In genomic region chr7:132169419-132170169, GRCm38 (mm10) we compare ENCODE assay signal across 14 mouse cellular contexts. TPM values are rescaled to one million over a fixed set of nuclear protein-coding genes. Genes with fewer than 3 reads are reported as not detected.
A peak's percentile ranks its signal among the peaks of the same experiment; 100 is the strongest.
DNase-seq lines count a peak whose midpoint lies in the region; ATAC-seq lines count a peak whose summit lies in the region.
"Had no signal": no experiment of that assay in that cellular context is flagged by ENCODE, and none has a peak within 500 bp of the region (broad histone marks: within the 10 kb centered on the region; RNA-seq: fewer than 3 reads in every experiment).

No protein-coding gene starts in this region.

- WGBS in midbrain, embryonic 11.5 days, result 60% methylated on average over 7 of the region's 7 CpGs
- 71% methylated on average over 7 of the region's 7 CpGs for WGBS in midbrain, embryonic 10.5 days
- 35% methylated on average over 7 of the region's 7 CpGs for WGBS in embryonic facial prominence, embryonic 14.5 days
- WGBS in midbrain, embryonic 16.5 days, result 35% methylated on average over 7 of the region's 7 CpGs

- intact Hi-C loops in heart, postnatal 10 days (cut with DNase I), result no loop called here

- no peaks in the 10 kb centered on the region for H3K36me3 ChIP-seq in midbrain, embryonic 11.5 days (ENCODE audit: control insufficient read depth, insufficient read depth, low read length)
- no peaks in the 10 kb centered on the region for H3K36me3 ChIP-seq in midbrain, embryonic 10.5 days
- no peaks in the 10 kb centered on the region for H3K36me3 ChIP-seq in embryonic facial prominence, embryonic 14.5 days (ENCODE audit: control insufficient read depth, insufficient read depth, low read length)
- H3K36me3 ChIP-seq in midbrain, embryonic 16.5 days (ENCODE audit: control insufficient read depth, insufficient read depth, low read length), result no peaks in the 10 kb centered on the region

- DNase-seq in heart, adult 11 months, result peak; percentile 86
- DNase-seq in heart, postnatal 10 days, result no peak
- no peak for DNase-seq in midbrain, embryonic 11.5 days (ENCODE audit: low spot score, missing footprints)
- DNase-seq in midbrain, embryonic 10.5 days (ENCODE audit: low spot score), result no peak
- peak; percentile 69 for DNase-seq in embryonic facial prominence, embryonic 14.5 days (ENCODE audit: low spot score)
- no peak for DNase-seq in ovary, postnatal 14 days (ENCODE audit: low spot score)
- no peak for DNase-seq in cerebellum, postnatal 25 days
- DNase-seq: adrenal gland, postnatal 10 days; gastrocnemius, postnatal 25 days; kidney, adult 11 months; lung, postnatal 4 days; thymus, adult 18-20 months had no signal

- no peak overlapping the region for H3K9ac ChIP-seq in midbrain, embryonic 11.5 days (ENCODE audit: low read length)
- H3K9ac ChIP-seq in embryonic facial prominence, embryonic 14.5 days (ENCODE audit: low read depth, low read length), result no peak overlapping the region
- no peak overlapping the region for H3K9ac ChIP-seq in midbrain, embryonic 16.5 days (ENCODE audit: low read depth, low read length)

- H3K27ac ChIP-seq in midbrain, embryonic 11.5 days (ENCODE audit: low read depth, low read length), result no peak overlapping the region
- no peak overlapping the region; the same call in 1 of the 2 replicates for H3K27ac ChIP-seq in midbrain, embryonic 10.5 days (replicated peaks)
- no peak overlapping the region for H3K27ac ChIP-seq in embryonic facial prominence, embryonic 14.5 days (replicated peaks; ENCODE audit: low read depth, low read length)
- no peak overlapping the region for H3K27ac ChIP-seq in midbrain, embryonic 16.5 days (ENCODE audit: low read length)

- ATAC-seq in midbrain, embryonic 11.5 days (ENCODE audit: low FRiP score), result peak; percentile 35; the same call in 1 of the 2 replicates
- peak; percentile 42 for ATAC-seq in embryonic facial prominence, embryonic 14.5 days (ENCODE audit: low read depth)
- peak; percentile 57 for ATAC-seq in midbrain, embryonic 16.5 days

- no peaks in the 10 kb centered on the region for H3K27me3 ChIP-seq in midbrain, embryonic 11.5 days (ENCODE audit: control insufficient read depth, insufficient read depth, low read length)
- H3K27me3 ChIP-seq in midbrain, embryonic 10.5 days (ENCODE audit: low read depth, poor library complexity, severe bottlenecking), result no peaks in the 10 kb centered on the region
- no peaks in the 10 kb centered on the region for H3K27me3 ChIP-seq in embryonic facial prominence, embryonic 14.5 days (replicated peaks; ENCODE audit: control insufficient read depth, insufficient read depth, low read length)
- no peaks in the 10 kb centered on the region for H3K27me3 ChIP-seq in midbrain, embryonic 16.5 days (ENCODE audit: control insufficient read depth, insufficient read depth, low read depth, low read length)

- H3K9me3 ChIP-seq in midbrain, embryonic 11.5 days (ENCODE audit: control insufficient read depth, low read length), result no peaks in the 10 kb centered on the region
- H3K9me3 ChIP-seq in midbrain, embryonic 10.5 days (replicated peaks), result no peaks in the 10 kb centered on the region
- H3K9me3 ChIP-seq in embryonic facial prominence, embryonic 14.5 days (ENCODE audit: control insufficient read depth, low read length), result peaks cover 5% of the 10 kb centered on the region
- no peaks in the 10 kb centered on the region for H3K9me3 ChIP-seq in midbrain, embryonic 16.5 days (replicated peaks; ENCODE audit: control insufficient read depth, low read length, poor library complexity, severe bottlenecking)

- H3K4me1 ChIP-seq in midbrain, embryonic 11.5 days (ENCODE audit: control insufficient read depth, insufficient read depth, low read length), result no peaks in the 10 kb centered on the region; the same call in 1 of the 2 replicates
- H3K4me1 ChIP-seq in midbrain, embryonic 10.5 days, result peaks cover 13% of the 10 kb centered on the region; the same call in 1 of the 2 replicates
- H3K4me1 ChIP-seq in embryonic facial prominence, embryonic 14.5 days (ENCODE audit: control insufficient read depth, insufficient read depth, low read length), result no peaks in the 10 kb centered on the region
- H3K4me1 ChIP-seq in midbrain, embryonic 16.5 days (ENCODE audit: control insufficient read depth, insufficient read depth, low read length), result peaks cover 19% of the 10 kb centered on the region

- no peak overlapping the region for H3K4me2 ChIP-seq in midbrain, embryonic 11.5 days
- H3K4me2 ChIP-seq in embryonic facial prominence, embryonic 14.5 days (ENCODE audit: low read depth, low read length), result no peak overlapping the region
- H3K4me2 ChIP-seq in midbrain, embryonic 16.5 days (ENCODE audit: low read length), result no peak overlapping the region

- H3K4me3 ChIP-seq in midbrain, embryonic 11.5 days (ENCODE audit: low read depth, low read length), result no peak overlapping the region
- no peak overlapping the region for H3K4me3 ChIP-seq in midbrain, embryonic 10.5 days
- H3K4me3 ChIP-seq in embryonic facial prominence, embryonic 14.5 days (ENCODE audit: low read depth, low read length), result no peak overlapping the region
- H3K4me3 ChIP-seq in midbrain, embryonic 16.5 days (ENCODE audit: low read depth, low read length), result no peak overlapping the region
- H3K4me3 ChIP-seq: myocyte had no signal

RNA-seq across cellular contexts. Expression of gene Cpxm2, which starts 15.1 kb away (rescaled TPM):
- 1 to 10 TPM; 1.4 to 1.5 TPM for total RNA-seq in heart, postnatal 10 days (2021)
- 0.72 and 1.3 TPM in 2 replicates for polyA plus RNA-seq in midbrain, embryonic 11.5 days (2014; fragmentation: Nextera tagmentation; extraction: Ambion mirVana)
- 0.93 and 0.94 TPM in 2 replicates for polyA plus RNA-seq in midbrain, embryonic 10.5 days (2016; fragmentation: Nextera tagmentation; extraction: Ambion mirVana)
- 15.3 and 17.2 TPM in 2 replicates for polyA plus RNA-seq in embryonic facial prominence, embryonic 14.5 days (2014; fragmentation: Nextera tagmentation; extraction: Ambion mirVana)
- polyA plus RNA-seq in midbrain, embryonic 16.5 days (2015; fragmentation: Nextera tagmentation; extraction: Ambion mirVana), result 1.3 and 1.6 TPM in 2 replicates
- polyA plus RNA-seq: myocyte had no signal

Comparison
In these comparisons a context has a peak if more than half of its experiments do, and no peak if none do; other contexts are left out.
1. DNase-seq: peak in heart, adult 11 months (single experiment) and embryonic facial prominence, embryonic 14.5 days (single experiment); none in heart, postnatal 10 days (0 of 2), midbrain, embryonic 11.5 days (single experiment), midbrain, embryonic 10.5 days (single experiment), ovary, postnatal 14 days (single experiment) and cerebellum, postnatal 25 days (0 of 2).
2. Peak in every context shown above with its lines, with median percentiles within 50 percentile points of each other: ATAC-seq.